Mouse (Mus musculus): ENCODE results near the gene Fxyd1.

Fxyd1 gene

DNA sequence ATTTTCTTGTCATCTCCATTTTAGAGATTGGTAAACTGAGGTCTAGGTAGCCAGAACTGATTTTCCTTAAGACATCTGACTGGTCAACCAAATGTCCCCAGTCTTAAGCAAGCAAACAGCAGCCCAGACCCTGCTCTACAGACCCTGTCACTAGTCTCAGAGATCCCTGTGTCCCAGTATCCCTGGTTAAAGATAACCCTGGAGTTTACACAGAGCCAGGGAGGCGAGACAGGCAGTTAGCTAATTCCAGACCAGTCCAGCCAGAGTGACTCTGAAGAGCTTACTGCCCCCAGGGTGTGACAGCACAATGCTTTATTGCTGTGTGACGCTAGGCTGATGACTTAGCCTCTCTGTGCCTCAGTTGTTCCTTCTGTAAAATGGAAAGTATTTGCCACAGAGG lies at the start of gene Fxyd1:
Gene Fxyd1, minus strand, starts transcription at position 129 of the 400 bp plus-strand sequence.
- no peak for DNase-seq

DNA sequence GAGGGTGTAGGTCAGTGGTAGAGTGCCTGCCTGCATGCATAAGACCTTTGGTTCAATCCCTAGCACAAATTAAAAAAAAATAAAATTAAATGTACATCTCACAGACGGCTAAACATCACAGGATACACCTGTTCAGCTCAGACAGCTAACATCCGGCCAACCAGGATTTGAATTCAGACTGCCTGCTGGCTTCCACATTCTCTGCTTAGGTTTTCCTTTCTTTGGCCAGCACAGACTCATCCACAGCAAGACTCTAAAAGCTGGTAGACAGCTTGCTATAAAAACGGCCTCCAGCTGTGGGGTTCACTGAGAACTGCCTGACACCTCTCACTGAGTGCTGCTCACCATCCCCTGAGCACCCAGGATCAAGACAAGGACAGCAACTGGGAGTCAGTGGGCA lies 49.2 kb upstream of the Fxyd1 start:
- DNase-seq, result no peak

DNA sequence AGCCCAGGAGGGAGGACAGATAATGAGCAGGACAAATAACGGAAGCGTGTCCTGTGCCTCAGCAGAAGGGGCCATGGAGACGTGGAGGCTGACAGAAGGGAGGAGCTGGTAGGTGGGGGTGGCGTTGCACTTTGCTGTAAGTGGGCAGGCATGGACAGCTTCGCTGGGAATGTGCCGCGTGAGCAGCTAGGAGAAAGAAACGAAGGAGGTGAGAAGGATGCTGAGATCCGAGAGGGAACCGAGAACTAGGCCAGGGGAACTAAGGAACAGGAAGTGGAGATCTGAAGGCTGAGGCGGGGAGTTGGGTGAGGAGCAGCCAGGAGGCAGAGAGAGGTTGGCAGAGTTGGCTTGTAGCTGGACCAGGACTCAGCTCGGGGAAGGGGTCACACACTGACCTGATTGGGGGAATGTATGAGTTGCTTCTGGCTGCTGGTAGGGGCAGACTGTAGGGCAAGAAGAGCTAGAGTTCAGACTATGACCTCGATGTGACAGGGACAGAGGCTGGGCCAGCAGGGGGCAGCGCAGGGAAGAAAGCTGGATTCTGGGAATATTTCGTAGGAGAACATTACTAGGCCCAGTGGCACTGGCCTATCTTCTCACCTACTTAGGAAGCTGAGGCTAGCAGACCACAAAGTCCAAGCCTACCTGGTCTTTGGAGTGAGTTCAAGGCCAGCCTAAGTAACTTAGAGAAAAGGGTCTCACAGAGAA lies 48.2 kb upstream of the Fxyd1 start:
- no peak for DNase-seq

DNA sequence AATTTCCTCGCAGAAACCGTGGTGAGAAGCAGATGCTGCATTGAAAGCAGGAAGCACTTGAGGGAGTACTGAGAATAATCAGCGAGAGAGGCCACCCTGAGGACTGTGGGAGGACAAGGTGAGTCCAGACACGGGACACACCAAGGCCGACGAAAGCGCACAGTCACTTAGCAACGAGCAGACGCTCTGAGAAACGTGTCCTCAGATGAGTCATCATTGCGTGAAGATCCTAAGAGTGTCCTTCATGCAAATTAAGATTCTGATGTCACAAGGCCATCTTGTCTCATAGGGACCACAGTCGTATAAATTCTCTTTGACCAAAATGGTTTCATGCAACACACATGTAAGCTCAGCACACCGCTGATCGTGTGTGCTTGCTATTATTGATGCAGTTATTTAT lies 43.8 kb upstream of the Fxyd1 start:
- DNase-seq, result no peak

DNA sequence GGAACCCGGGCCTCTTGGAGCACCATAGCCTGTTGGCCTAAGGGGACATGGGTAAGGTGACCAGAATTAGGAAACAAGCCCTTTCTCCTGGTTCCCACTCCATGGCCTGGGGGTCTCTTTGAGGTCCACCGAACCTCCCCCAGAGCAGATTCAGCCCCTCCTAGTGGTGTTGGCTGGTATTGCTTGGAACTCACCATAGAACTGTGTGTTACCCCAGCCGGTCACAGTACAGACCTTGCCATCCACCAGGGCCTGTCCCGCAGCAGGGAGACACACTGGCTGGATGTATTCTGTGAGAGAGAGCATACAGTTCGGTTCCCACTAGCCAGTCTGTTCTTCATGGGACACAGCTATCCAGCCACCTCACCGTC lies 42.6 kb upstream of the Fxyd1 start:
- DNase-seq, result no peak

DNA sequence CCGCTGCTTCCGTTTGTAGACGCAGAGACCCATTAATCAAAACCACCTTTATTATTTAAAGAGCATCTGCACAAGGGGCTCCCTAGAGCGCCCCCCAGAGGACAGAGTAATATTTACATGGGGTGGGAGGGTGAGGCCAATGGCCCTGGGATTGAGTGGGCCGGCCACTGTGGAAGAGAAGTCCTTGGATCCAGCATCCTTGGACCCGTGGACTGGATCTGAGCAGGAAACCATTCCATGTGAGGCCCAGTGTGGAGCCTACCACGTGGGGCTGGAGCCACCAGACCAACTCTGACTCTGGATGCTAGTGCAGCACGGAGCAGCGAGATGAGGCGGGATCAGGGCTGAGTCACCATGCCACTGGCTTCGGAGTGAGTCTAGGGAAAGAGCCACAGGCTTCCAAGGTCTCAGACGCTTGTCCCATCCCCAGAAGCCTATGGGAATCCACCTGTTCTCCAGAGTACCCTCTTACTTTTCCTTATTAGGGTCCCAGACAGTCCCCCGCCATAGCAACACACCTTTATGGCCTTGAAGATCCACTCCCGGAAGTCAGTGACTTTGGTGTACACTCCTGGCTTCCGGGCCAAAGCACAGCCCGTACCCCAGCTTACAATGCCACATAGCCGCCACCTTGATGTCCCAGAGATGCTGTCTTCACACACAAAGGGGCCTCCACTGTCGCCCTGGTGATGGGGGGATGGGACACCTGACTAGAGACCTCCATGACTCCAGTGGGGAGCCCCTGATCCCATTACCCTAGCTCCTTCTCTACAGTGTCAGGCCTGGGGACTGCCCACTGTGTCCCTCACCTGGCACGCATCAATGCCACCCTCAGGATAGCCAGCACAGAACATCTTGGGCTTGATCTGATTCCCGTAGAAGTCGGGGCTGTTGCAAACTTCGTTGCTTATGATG lies 42.0 kb upstream of the Fxyd1 start:
- DNase-seq, result no peak

DNA sequence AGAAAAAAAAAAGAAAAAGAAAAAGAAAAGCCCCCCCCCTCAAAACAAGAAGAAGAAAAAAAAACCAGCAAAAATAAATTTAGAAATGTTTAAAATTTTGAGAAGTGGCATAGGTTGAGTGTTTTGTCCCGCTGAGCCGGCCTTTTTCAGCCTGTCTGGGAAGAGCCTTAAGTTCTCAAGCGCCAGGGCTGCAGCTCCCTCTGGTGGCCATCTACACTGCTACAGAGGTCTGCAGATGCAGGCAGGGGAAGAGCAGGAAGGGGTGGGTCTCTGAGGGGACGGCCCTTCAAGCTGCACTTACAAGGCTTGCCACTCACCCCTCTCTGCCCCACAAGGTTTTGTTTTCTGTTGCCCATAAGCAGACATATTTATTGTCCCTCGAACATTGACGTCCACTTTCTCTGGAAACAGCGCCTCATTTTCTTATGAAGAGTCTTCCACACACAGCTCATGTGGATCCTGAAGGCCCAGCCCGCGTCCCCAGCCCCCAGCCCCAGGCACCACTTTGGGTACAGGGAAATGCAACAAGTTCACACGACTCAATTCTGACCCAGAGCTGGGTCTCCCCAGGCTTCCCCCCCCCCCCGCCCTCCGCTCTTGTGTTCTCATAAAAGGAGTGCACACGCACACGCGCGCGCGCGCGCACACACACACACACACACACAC lies 40.7 kb upstream of the Fxyd1 start:
- DNase-seq, result peak; percentile 85

DNA sequence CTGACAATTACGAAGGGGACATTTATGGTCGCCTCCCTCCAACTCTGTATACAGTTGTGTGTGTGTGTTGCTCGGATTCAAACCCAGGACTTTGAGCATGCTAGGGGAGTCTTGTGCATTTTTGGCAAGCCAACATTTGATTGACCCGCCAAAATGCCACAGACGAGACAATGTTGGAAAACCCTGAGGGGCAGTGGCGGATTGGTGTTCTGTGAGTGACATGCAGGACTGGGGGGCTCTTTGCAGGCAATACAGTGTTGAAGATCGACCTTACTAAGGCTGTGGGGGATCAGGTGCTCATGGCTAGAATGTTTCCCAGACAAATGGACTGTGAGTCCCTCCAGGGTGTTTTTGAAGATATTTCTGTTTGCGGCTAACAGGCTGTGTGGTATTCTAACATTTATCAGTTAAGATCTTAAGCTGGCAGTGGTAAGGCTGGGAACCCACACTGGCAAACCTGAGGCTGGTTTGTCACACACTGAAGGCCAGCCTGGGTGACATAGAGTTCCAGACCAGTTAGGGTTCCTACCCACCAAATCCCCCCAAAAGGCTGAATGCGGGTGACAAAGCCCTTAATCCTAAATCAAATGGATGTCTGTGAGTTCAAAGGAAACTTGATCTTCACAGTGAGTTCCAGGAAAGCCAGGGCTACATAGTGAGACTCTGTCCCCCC lies 40.0 kb upstream of the Fxyd1 start:
- DNase-seq, result no peak

DNA sequence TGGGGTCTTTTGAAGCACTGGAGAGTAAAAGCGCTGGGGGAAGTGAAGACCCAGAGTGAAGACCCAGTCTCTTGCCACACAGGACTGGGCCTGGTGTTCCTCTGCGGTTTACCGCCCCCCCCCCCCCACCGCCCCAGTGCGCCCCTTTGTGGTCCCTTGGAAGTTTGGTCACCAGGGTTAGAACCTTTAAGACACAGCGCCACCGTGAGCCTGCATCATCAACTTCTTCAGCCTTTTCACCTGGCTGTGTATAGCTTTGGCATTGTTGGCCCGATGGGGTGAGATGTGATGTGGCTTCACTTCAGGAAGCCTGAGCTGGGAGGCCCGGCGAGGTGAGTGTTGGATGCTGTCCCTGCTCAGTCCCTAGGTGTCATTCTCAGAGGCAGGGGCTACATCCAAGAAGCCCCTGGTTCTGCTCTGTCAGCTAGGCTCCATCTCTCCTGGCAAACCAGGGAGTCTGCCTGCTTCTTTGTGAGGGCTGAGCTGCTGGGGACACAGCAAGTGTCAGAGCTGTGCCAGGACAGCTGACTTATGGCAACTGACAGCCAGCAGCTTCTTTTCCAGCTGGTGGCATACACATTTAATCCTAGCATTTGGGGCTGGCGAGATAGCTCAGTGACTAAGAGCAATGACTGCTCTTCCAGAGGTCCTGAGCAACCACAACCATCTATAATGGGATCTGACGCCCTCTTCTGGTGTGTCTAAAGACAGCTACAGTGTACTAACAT lies 37.9 kb upstream of the Fxyd1 start:
- no peak for DNase-seq

DNA sequence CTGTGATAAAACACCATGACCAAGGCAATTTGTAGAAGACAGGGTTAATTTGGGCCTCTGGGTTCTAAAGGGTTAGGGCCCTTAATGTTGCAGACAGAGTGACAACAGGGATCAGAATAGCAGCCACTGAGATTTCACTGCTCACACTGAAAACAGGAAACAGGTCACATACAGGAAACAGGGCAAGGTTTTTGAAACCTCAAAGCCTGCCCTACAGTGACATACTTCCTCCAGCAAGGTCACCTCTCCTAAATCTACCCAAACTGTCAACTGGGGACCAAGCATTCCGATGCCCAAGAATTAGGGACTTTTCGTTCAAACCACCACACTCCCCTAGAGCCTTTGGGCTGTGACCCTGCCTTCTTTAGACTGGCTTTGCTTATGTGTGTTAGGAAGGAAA lies 32.7 kb upstream of the Fxyd1 start:
- no peak for DNase-seq

DNA sequence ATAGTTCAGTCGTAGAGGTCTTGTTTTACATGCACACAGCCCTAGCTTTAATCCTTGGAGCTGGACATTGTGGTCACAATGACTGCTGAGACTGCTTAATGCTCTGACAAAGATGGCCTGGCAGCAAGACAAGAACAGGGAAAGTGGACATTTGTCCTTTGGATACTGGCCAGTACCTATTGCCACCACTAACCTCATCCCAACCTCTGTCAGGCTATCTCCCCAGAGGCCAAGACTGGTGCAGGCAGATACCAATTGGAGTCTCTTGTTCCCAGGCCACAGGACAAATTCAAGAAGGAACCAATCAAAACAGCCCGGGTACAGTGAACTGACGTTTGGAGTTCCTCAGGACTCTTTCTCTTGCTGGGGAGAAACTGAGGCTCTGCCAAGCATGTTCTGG lies 31.2 kb upstream of the Fxyd1 start:
- no peak for DNase-seq

DNA sequence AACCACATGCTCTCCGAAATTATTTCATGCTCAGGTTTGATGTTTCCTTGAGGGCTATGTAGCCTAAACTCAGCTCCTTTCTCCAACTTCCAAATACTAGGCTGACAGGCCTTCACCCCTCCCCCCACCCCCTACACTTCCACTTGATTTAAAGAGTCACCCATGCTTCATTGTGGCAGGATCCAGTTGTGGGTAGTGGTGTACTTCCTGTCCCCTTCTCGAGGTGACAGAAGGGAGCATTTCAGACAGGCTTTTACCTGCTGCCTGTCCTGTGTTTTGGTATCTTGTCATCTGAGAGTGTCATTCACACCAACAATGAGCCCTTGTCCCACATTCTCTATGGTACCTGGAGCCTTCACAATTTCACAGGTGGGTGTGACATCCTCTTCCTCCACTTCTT lies 30.3 kb upstream of the Fxyd1 start:
- DNase-seq, result no peak

DNA sequence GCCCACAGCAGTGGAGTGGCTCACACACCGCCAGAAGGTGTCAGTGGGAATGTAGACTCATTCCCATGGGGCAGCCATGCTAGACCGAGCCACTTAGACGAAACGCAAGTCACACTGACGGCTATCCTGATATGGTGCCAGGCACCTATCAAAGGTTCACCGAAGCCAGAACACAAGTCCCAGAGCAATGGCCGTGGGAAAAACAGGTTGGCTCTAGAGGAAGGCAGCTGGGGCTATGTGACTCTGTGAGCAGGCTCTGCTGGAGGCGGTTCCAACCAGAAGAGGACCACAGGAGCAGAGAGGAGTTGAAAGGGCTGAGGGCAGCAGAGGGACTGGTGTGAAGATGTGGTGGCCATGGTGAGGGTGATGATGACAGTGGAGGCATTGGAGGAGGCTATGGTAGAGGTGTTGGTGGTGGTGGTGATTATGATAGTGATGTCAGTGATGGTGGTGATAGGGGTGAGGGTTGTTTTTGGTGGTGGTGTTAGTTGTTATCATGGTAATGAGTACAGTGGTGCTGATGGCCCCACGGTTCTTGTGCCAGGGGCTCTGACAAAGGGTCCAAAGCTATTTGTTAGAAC lies 29.3 kb upstream of the Fxyd1 start:
- DNase-seq, result no peak

DNA sequence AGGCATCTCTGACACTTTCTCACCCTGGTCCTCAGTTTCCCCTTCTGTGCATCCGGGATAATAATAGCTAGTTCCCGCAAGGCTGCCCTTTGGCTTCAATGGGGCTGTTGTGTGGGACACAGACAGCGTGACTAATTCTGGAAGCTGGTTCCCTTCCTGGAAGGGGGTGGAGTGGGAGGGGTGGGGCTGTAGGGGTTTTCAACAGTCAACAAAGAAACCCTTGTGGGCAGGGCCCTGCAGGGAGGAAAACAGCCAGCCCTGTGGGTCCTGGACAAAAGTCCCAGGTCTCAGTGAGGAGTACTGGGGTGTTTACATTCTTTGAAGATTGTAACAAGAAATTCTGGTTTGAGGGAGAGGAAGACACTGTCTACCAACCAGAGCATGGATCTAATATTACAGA lies 28.2 kb upstream of the Fxyd1 start:
- no peak for DNase-seq

DNA sequence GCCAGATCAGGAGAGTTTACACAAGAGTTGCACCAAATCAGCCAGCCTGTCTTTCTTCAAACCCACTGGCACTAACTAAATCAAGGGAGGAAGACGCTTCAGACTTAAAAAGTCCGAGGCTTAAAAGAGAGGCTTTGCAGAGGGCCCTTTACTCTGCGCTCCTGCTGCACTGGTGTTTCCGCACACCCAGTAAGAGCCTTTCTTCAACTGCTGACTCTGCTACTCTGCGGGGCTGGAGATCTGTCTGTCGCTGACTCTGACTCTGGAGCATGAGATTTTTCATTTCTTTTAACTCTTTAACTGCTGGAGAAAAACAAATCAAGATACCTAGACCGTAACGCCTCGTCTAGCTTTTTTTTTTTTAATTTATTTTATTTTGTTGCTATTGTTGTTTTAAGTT lies 27.1 kb upstream of the Fxyd1 start:
- no peak for DNase-seq

DNA sequence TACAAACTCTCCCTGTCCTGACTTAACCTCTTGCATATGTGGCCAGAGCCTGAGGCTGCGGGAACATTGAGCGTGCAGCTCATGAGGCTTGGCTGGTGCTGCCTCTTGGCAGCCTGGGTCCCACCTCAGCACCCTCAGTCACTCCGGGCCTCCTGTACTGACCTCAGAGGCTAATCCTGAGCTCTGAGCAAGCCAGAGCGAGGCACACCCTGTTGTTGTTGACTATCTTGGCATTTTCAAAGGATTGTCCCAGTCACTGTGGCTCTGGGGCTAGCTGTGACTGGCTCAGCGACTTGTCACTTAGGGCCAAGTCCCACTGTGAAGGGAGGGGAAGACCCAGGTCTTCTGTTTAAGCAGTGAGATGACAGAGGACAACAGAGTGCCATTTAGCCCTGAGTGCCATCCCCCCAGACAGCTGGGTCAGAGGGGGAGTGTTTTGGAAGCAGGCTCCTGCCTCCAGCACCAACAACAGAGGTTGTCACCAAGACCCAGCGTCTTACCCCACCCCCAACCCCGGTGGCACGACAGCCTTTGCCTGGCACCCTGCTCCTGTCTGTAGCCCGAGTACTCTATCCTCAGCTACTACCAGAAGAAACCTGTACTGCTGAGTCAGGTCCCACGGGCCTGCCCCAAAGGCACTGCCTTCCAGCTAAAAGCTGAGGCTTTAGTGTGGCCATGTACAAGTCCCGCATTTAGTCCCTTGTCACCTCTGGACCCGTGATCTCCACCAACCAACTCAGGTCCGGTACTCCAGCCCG lies 26.0 kb upstream of the Fxyd1 start:
- DNase-seq, result peak; percentile 45

DNA sequence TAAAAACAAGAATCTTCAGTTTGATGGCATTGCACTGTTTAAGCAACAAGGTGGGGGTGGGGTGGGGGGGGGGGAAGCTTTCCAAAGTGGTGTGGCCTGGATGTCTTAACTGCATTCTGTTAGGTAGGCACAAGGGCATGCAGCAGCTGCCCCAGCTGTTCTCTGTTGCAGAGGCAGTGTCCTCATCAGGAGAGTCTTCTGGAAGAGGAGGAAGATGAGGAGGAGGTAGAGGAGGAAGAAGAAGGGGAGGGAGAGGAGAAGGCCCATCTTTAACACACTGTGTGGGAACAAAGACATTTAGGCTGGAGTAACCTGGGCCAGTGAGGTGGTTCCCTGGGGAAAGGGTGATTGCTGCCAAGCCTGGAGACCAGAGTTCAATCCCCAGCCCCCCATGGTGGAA lies 25.1 kb upstream of the Fxyd1 start:
- DNase-seq, result no peak

DNA sequence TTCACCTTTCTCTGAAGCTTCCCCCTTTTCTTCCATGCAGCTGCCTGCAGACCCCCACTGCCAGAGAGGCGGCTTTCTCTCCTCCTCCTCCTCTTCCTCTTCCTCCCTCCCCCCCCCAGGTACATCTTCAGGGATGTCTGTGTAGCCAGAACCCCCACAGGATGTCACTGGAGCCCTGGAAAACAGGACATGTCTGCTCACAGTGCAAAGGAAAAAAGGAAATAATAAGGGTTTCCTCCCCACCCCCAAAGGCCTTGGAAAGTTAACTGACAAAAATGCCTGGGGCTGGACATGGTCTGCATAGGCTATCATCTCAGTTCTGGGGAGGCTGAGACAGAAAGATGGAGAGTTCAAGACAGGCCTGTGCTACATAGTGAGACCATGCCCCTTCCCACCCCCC lies 24.1 kb upstream of the Fxyd1 start:
- no peak for DNase-seq

DNA sequence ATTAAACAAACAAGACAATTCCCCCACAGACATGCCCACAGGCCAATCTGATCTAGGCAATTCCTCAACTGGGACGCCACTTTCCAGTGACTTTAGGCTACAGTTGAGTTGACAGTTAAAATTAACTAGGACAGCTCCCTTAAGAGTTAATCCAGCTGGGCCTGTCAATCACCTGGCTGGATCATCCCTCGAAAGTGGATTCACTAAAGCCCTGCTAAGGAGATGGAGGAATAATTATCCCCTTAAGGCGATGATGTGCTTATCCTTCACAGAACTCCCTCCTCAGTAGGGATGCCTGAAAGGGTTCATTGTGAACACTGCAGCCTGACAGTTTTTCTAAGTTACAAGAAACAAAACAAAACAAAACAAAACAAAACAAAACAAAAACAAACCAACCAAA lies 23.6 kb upstream of the Fxyd1 start:
- no peak for DNase-seq

DNA sequence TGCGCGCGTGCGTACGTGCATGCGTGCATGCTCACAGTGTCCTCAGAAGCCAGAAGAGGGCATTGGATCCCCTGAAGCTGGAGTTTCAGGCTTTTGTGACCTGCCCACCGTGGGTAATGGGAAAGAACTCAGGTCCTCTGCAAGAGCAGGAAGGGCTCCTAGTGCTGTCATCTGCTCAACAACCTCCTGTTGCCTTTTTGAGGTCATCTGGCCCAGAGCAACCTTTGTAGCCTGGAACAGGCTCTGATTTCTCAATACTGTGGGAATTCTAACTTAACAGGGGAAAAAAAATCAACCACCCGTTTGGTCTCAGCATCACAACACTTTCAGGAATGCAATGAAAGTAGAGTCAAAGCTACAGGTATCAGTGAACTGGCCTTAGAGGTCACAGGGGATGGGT lies 22.7 kb upstream of the Fxyd1 start:
- no peak for DNase-seq

DNA sequence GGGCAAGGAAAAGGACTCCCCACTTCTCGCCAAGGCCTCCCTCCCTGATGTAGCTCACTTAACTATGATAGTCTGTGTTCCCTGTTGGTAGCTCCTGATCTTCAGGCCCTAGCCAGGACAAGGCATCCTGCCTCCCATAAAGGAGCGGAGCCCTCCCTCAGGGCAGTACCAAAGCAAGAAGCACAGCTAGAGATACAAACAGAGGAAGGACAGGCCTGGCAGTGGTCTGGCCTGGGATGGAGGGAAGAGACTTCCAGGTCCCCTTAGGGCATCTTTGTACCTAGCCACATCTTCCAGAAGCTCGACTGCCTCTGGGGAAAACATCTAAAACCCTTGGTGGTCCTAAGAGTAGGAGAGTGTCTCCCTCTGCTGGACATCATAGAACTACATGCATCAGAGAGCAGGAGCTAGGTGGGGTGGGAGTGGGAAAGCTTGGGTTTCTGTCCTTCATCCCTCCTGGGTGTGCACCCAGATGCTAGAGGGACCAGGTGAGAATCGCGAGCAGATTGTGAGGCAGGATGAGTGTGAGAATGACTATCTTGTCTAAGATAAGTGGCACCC lies 21.0 kb upstream of the Fxyd1 start:
- DNase-seq, result no peak
